Mouse (Mus musculus): Measurements from ENCODE around the gene Ccno. TPM values are rescaled to one million over a fixed set of nuclear protein-coding genes. Genes with fewer than 3 reads are reported as not detected.

The Ccno gene
- total and polyA plus RNA-seq, 2 experiments, result 0.65 to 0.70 TPM

DNA sequence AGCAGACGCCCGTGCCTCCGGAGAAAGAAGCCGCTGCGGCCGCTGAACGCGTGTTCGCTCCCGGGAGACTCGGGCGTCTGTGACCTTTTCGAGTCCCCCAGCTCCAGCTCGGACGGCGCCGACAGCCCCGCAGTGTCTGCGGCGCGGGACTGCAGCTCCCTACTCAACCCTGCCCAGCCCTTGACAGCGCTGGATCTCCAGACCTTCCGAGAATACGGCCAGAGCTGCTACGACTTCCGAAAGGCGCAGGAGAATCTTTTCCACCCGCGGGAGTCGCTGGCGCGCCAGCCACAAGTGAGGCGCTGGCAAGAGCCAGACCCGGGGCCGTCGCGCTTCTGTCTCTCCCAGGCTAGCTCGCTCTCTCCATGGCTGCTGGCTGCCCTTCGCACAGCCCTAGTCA, 389 bp downstream of the Ccno start:
- H3K9ac ChIP-seq (ENCODE audit: low read depth, low read length), result peak overlapping the region; percentile 73
- DNase-seq (ENCODE audit: extremely low read depth, low read depth, low spot score), result peak; percentile 2
- 0% methylated on average over 39 of the region's 39 CpGs for WGBS

DNA sequence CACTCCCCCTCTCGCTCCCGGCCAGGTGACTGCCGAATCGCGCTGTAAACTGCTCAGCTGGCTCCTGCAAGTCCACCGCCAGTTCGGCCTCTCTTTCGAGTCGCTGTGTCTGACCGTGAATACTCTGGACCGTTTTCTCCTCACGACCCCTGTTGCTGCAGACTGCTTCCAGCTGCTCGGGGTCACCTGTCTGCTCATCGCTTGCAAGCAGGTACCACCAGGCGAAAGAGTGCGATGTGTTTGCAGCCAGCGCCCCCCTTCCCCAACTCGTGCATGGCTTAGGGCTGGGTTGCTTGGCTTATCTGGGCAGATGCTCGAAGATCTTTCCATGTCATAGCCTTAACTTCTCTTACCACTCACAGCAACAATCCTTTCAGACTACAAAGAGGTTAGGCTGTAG, 1.3 kb downstream of the Ccno start:
- H3K27ac ChIP-seq (replicated peaks; ENCODE audit: insufficient read depth, low read depth, low read length), result no peak overlapping the region
- peaks cover 8% of the 10 kb centered on the region; the same call in 1 of the 2 replicates for H3K4me1 ChIP-seq (ENCODE audit: control insufficient read depth, insufficient read depth, low read length)
- H3K36me3 ChIP-seq (ENCODE audit: control insufficient read depth, insufficient read depth, low read length), result no peaks in the 10 kb centered on the region
- TF ChIP-seq CTCF (IDR thresholded peaks at IDR 0.05; ENCODE audit: low read depth, low read length), result no peak
- no peak for TF ChIP-seq POLR2A (IDR thresholded peaks at IDR 0.05; ENCODE audit: extremely low read depth, insufficient read depth, low read length)
- 7% methylated on average over 19 of the region's 19 CpGs for WGBS
- no peak overlapping the region for H3K9ac ChIP-seq (ENCODE audit: low read depth, low read length)
- H3K27me3 ChIP-seq (ENCODE audit: control insufficient read depth, insufficient read depth, low read length), result peaks cover 18% of the 10 kb centered on the region
- DNase-seq (ENCODE audit: extremely low read depth, low read depth, low spot score), result no peak
- H3K79me2 ChIP-seq (ENCODE audit: control insufficient read depth, insufficient read depth, low read length), result no peaks in the 10 kb centered on the region
- no peak overlapping the region for H3K4me3 ChIP-seq (ENCODE audit: insufficient read depth, low read depth, low read length)

More for the DNA sequence above, 389 bp downstream of the Ccno start:
- no peaks in the 10 kb centered on the region for H3K79me2 ChIP-seq (ENCODE audit: control insufficient read depth, insufficient read depth, low read length)
- no peaks in the 10 kb centered on the region for H3K36me3 ChIP-seq (ENCODE audit: control insufficient read depth, insufficient read depth, low read length)
- peaks cover 14% of the 10 kb centered on the region; the same call in 1 of the 2 replicates for H3K27me3 ChIP-seq (ENCODE audit: control insufficient read depth, insufficient read depth, low read length)
- peak overlapping the region; percentile 20 for H3K27ac ChIP-seq (replicated peaks; ENCODE audit: insufficient read depth, low read depth, low read length)
- no peak for TF ChIP-seq POLR2A (IDR thresholded peaks at IDR 0.05; ENCODE audit: extremely low read depth, insufficient read depth, low read length)
- no peak for TF ChIP-seq CTCF (IDR thresholded peaks at IDR 0.05; ENCODE audit: low read depth, low read length)
- H3K4me3 ChIP-seq (ENCODE audit: insufficient read depth, low read depth, low read length), result peak overlapping the region; percentile 75
- peaks cover 4% of the 10 kb centered on the region; the same call in 1 of the 2 replicates for H3K4me1 ChIP-seq (ENCODE audit: control insufficient read depth, insufficient read depth, low read length)

DNA sequence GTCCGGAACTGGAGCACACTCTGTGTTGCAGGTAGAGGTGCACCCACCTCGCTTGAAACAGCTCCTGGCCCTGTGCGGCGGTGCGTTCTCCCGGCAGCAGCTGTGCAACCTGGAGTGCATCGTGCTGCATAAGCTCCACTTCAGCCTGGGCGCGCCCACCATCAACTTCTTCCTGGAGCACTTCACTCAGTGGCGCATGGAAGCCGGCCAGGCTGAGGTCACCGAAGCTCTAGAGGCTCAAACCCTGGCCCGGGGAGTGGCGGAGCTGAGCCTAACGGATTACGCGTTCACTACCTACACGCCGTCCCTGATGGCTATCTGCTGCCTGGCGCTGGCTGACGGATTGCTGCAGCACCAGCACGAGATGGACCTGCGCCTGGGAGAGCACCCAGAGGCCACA, 1.9 kb downstream of the Ccno start:
- TF ChIP-seq POLR2A (IDR thresholded peaks at IDR 0.05; ENCODE audit: extremely low read depth, insufficient read depth, low read length) (no peak), CTCF (IDR thresholded peaks at IDR 0.05; ENCODE audit: low read depth, low read length) (no peak)
- no peaks in the 10 kb centered on the region for H3K36me3 ChIP-seq (ENCODE audit: control insufficient read depth, insufficient read depth, low read length)
- DNase-seq (ENCODE audit: extremely low read depth, low read depth, low spot score), result no peak
- WGBS, result 5% methylated on average over 23 of the region's 23 CpGs
- H3K9ac ChIP-seq (ENCODE audit: low read depth, low read length), result no peak overlapping the region
- no peak overlapping the region for H3K4me3 ChIP-seq (ENCODE audit: insufficient read depth, low read depth, low read length)
- H3K4me1 ChIP-seq (ENCODE audit: control insufficient read depth, insufficient read depth, low read length), result peaks cover 11% of the 10 kb centered on the region
- no peak overlapping the region for H3K27ac ChIP-seq (replicated peaks; ENCODE audit: insufficient read depth, low read depth, low read length)
- no peaks in the 10 kb centered on the region for H3K79me2 ChIP-seq (ENCODE audit: control insufficient read depth, insufficient read depth, low read length)
- peaks cover 21% of the 10 kb centered on the region for H3K27me3 ChIP-seq (ENCODE audit: control insufficient read depth, insufficient read depth, low read length)

GRCm38 (mm10) chr13:112990346-112990745, 2.7 kb downstream of the Ccno start:
- no peak overlapping the region for H3K27ac ChIP-seq (replicated peaks; ENCODE audit: insufficient read depth, low read depth, low read length)
- 36% methylated on average over 4 of the region's 4 CpGs for WGBS
- H3K4me3 ChIP-seq (ENCODE audit: insufficient read depth, low read depth, low read length), result no peak overlapping the region
- H3K4me1 ChIP-seq (ENCODE audit: control insufficient read depth, insufficient read depth, low read length), result peaks cover 11% of the 10 kb centered on the region
- H3K79me2 ChIP-seq (ENCODE audit: control insufficient read depth, insufficient read depth, low read length), result no peaks in the 10 kb centered on the region
- no peak for DNase-seq (ENCODE audit: extremely low read depth, low read depth, low spot score)
- no peaks in the 10 kb centered on the region for H3K36me3 ChIP-seq (ENCODE audit: control insufficient read depth, insufficient read depth, low read length)
- H3K27me3 ChIP-seq (ENCODE audit: control insufficient read depth, insufficient read depth, low read length), result peaks cover 25% of the 10 kb centered on the region
- no peak overlapping the region for H3K9ac ChIP-seq (ENCODE audit: low read depth, low read length)
- TF ChIP-seq CTCF (IDR thresholded peaks at IDR 0.05; ENCODE audit: low read depth, low read length) (no peak), POLR2A (IDR thresholded peaks at IDR 0.05; ENCODE audit: extremely low read depth, insufficient read depth, low read length) (no peak)

- Histone ChIP-seq H3K79me2 (ENCODE audit: control insufficient read depth, insufficient read depth, low read length) (no peaks in the 10 kb centered on the region), H3K27ac (replicated peaks; ENCODE audit: insufficient read depth, low read depth, low read length) (no peak within 1 kb of the TSS), H3K4me3 (ENCODE audit: insufficient read depth, low read depth, low read length) (peak within 1 kb of the TSS; percentile 22; the same call in 1 of the 2 replicates), H3K27me3 (ENCODE audit: control insufficient read depth, insufficient read depth, low read length) (peaks cover 24% of the 10 kb centered on the region), H3K9ac (ENCODE audit: low read depth, low read length) (no peak within 1 kb of the TSS), H3K4me1 (ENCODE audit: control insufficient read depth, insufficient read depth, low read length) (peaks cover 6% of the 10 kb centered on the region; the same call in 1 of the 2 replicates), H3K36me3 (ENCODE audit: control insufficient read depth, insufficient read depth, low read length) (no peaks in the 10 kb centered on the region)
- TF ChIP-seq POLR2A (IDR thresholded peaks at IDR 0.05; ENCODE audit: extremely low read depth, insufficient read depth, low read length) (no peak), CTCF (IDR thresholded peaks at IDR 0.05; ENCODE audit: low read depth, low read length) (no peak)
- 2% methylated on average over 63 of the region's 63 CpGs for WGBS
- DNase-seq (ENCODE audit: extremely low read depth, low read depth, low spot score), result no peak
These were observed 6.0 kb downstream of the Ccno start, which contains the start of gene Mcidas for GRCm38 (mm10) chr13:112993531-112994152. Gene Mcidas (plus strand): TSS chr13:112993845.

- peak; percentile 61 for DNase-seq (ENCODE audit: extremely low read depth, low read depth, low spot score)
- peaks cover 6% of the 10 kb centered on the region; the same call in 1 of the 2 replicates for H3K4me1 ChIP-seq (ENCODE audit: control insufficient read depth, insufficient read depth, low read length)
- peak overlapping the region; percentile 22; the same call in 1 of the 2 replicates for H3K4me3 ChIP-seq (ENCODE audit: insufficient read depth, low read depth, low read length)
- H3K27ac ChIP-seq (replicated peaks; ENCODE audit: insufficient read depth, low read depth, low read length), result no peak overlapping the region
- peaks cover 28% of the 10 kb centered on the region for H3K27me3 ChIP-seq (ENCODE audit: control insufficient read depth, insufficient read depth, low read length)
- H3K36me3 ChIP-seq (ENCODE audit: control insufficient read depth, insufficient read depth, low read length), result no peaks in the 10 kb centered on the region
- H3K9ac ChIP-seq (ENCODE audit: low read depth, low read length), result no peak overlapping the region
- H3K79me2 ChIP-seq (ENCODE audit: control insufficient read depth, insufficient read depth, low read length), result no peaks in the 10 kb centered on the region
- WGBS, result 2% methylated on average over 25 of the region's 25 CpGs
- TF ChIP-seq CTCF (IDR thresholded peaks at IDR 0.05; ENCODE audit: low read depth, low read length) (peak; percentile 91), POLR2A (IDR thresholded peaks at IDR 0.05; ENCODE audit: extremely low read depth, insufficient read depth, low read length) (no peak)
These were observed 6.6 kb downstream of the Ccno start for GRCm38 (mm10) chr13:112994191-112994590.
